Mouse (Mus musculus) MEL (cell line): ENCODE measurements at regions not wholly inside any gene's neighbourhood (a gene's known extent, or its start where the extent isn't known, plus 50 kb on each side); places are given as distances from the start of the nearest gene placed in this dataset.

Experiments
- DNase-seq: peaks from one replicate; pipeline ENCODE4 v3.0.0; 2011; ENCODE audit warnings: low read depth, low spot score
- H3K27ac ChIP-seq: 2 replicates; pipeline ENCODE4 v1.5.1; 2012; ENCODE audit warnings: low read depth, mild to moderate bottlenecking, control low read depth, low read length, moderate library complexity; ENCODE audit not compliant: control insufficient read depth
- H3K27me3 ChIP-seq, 2 experiments: fragments of 150-350 bp in 1 of 2; sonication (generic) in 1 of 2; 2 replicates each; pipeline ENCODE4 v1.6.1; 2012; ENCODE audit warnings: low read length in 2 of 2, mild to moderate bottlenecking in 2 of 2, improper control_type of control experiment in 1 of 2, moderate library complexity in 1 of 2; ENCODE audit not compliant: insufficient read depth in 2 of 2, control insufficient read depth in 1 of 2
- H3K36me3 ChIP-seq, 2 experiments: 2 replicates each; pipeline ENCODE4 v1.6.1; 2012 to 2014; ENCODE audit warnings: low read length in 2 of 2, improper control_type of control experiment in 1 of 2, inconsistent platforms in 1 of 2, mild to moderate bottlenecking in 1 of 2; ENCODE audit not compliant: insufficient read depth in 2 of 2, control insufficient read depth in 1 of 2
- H3K4me1 ChIP-seq, 2 experiments: fragments of 150-350 bp in 1 of 2; sonication (generic) in 1 of 2; 2 replicates each; pipeline ENCODE4 v1.6.1; 2012; ENCODE audit warnings: low read length in 2 of 2, improper control_type of control experiment in 1 of 2, mild to moderate bottlenecking in 1 of 2; ENCODE audit not compliant: insufficient read depth in 2 of 2, control insufficient read depth in 1 of 2
- H3K4me3 ChIP-seq, 2 experiments: fragments of 150-350 bp in 1 of 2; sonication (generic) in 1 of 2; 2 replicates each; pipeline ENCODE4 v1.5.1; 2012; ENCODE audit warnings: low read depth in 2 of 2, low read length in 2 of 2, mild to moderate bottlenecking in 2 of 2, moderate library complexity in 2 of 2, control low read depth in 1 of 2, improper control_type of control experiment in 1 of 2; ENCODE audit not compliant: control insufficient read depth in 1 of 2, insufficient read depth in 1 of 2
- H3K79me2 ChIP-seq: 2 replicates; pipeline ENCODE4 v1.6.1; 2012; ENCODE audit warnings: mild to moderate bottlenecking, low read length, moderate library complexity; ENCODE audit not compliant: control insufficient read depth, poor library complexity, insufficient read depth
- H3K9ac ChIP-seq: 2 replicates; pipeline ENCODE4 v1.6.1; 2012; ENCODE audit warnings: low read depth, mild to moderate bottlenecking, control low read depth, low read length, moderate library complexity; ENCODE audit not compliant: control insufficient read depth, poor library complexity, severe bottlenecking
- H3K9me3 ChIP-seq: fragments of 150-350 bp; sonication (generic); replicated peaks from 2 replicates; pipeline ENCODE4 v1.6.1; 2012; ENCODE audit warnings: mild to moderate bottlenecking, low read length, improper control_type of control experiment, moderate library complexity; ENCODE audit not compliant: insufficient read depth
- CTCF ChIP-seq, 3 experiments: IDR thresholded peaks in 2 of 3; conservative IDR thresholded peaks in 1 of 3; 2 replicates each; pipeline ENCODE4 v1.5.1; 2011 to 2012; ENCODE audit warnings: low read length in 3 of 3, low read depth in 2 of 3, mild to moderate bottlenecking in 2 of 3, improper control_type of control experiment in 1 of 3, inconsistent platforms in 1 of 3, mixed read lengths in 1 of 3, moderate library complexity in 1 of 3; ENCODE audit not compliant: control insufficient read depth in 1 of 3, insufficient read depth in 1 of 3, poor library complexity in 1 of 3, severe bottlenecking in 1 of 3
- KAT2A ChIP-seq: conservative IDR thresholded peaks from 2 replicates; pipeline ENCODE4 v1.6.1; 2012; ENCODE audit warnings: low read depth, low read length, improper control_type of control experiment, inconsistent platforms
- MAFK ChIP-seq: IDR thresholded peaks from 2 replicates; pipeline ENCODE4 v1.6.1; 2011; ENCODE audit warnings: low read depth, mild to moderate bottlenecking, low read length, improper control_type of control experiment, borderline replicate concordance
- MYB ChIP-seq: IDR thresholded peaks from 2 replicates; pipeline ENCODE4 v1.6.1; 2011; ENCODE audit warnings: mild to moderate bottlenecking, low read depth, low read length, improper control_type of control experiment
- POLR2AphosphoS5 ChIP-seq: IDR thresholded peaks from 2 replicates; pipeline ENCODE4 v1.6.1; 2012; ENCODE audit warnings: low read depth, borderline replicate concordance, mild to moderate bottlenecking, inconsistent platforms, low read length, moderate library complexity, mixed read lengths
- RAD21 ChIP-seq: IDR thresholded peaks from 2 replicates; pipeline ENCODE4 v1.6.1; 2011; ENCODE audit warnings: mild to moderate bottlenecking, low read depth, low read length, improper control_type of control experiment
- RCOR1 ChIP-seq: IDR thresholded peaks from 2 replicates; pipeline ENCODE4 v1.6.1; 2012; ENCODE audit warnings: low read depth, mild to moderate bottlenecking, inconsistent platforms, low read length, improper control_type of control experiment
- SMC3 ChIP-seq: IDR thresholded peaks from 2 replicates; pipeline ENCODE4 v1.6.1; 2011; ENCODE audit warnings: low read depth, low read length, improper control_type of control experiment
- TBP ChIP-seq: IDR thresholded peaks from 2 replicates; pipeline ENCODE4 v1.8.0; 2011; ENCODE audit warnings: low read depth, low read length, improper control_type of control experiment
- USF2 ChIP-seq, 2 experiments: IDR thresholded peaks; 2 replicates each; pipeline ENCODE4 v1.6.1; 2011 to 2012; ENCODE audit warnings: improper control_type of control experiment in 2 of 2, low read length in 2 of 2, borderline replicate concordance in 1 of 2, inconsistent platforms in 1 of 2, low read depth in 1 of 2, mild to moderate bottlenecking in 1 of 2; ENCODE audit not compliant: insufficient read depth in 1 of 2

DNA sequence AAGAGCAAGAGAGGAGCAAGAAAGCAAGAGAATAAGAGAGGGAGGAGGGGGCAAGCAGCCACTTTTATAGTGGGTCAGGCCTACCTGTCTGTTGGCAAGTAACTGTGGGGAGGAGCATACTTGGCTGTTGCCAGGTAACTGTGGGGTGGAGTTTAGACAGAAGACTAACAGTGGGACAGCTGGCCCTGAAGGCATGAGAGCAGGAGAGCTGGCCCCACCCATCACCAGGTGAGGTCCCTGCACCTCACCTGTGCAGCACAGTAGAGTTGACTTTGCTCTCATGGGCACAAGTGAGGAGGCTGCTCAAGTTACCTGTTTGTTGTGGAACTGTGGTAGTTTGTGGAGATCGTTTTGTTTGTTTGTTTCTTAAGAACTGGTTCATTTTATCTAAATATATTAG is 208.1 kb downstream of the Spata18 start:
- Histone ChIP-seq H3K9me3 (no peaks in the 10 kb centered on the region), H3K4me3 (no peak overlapping the region), H3K36me3 (no peaks in the 10 kb centered on the region), H3K4me1 (no peaks in the 10 kb centered on the region), H3K27ac (no peak overlapping the region), H3K79me2 (no peaks in the 10 kb centered on the region), H3K27me3 (no peaks in the 10 kb centered on the region; a peak in 2 of 4 replicates), H3K9ac (no peak overlapping the region)
- DNase-seq = no peak
- no peak for TF ChIP-seq KAT2A
- no peak for TF ChIP-seq MYB
- TF ChIP-seq USF2 (IDR thresholded peaks at IDR 0.05; ENCODE audit: borderline replicate concordance in 1 of 2, insufficient read depth in 1 of 2, low read depth in 1 of 2, low read length in 2 of 2) = no peak

GRCm38 (mm10) chr5:73864138-73864761 is 204.0 kb downstream of the Usp46 start:
- Histone ChIP-seq H3K4me1 (no peaks in the 10 kb centered on the region), H3K27ac (no peak overlapping the region), H3K4me3 (no peak overlapping the region), H3K79me2 (no peaks in the 10 kb centered on the region), H3K9me3 (no peaks in the 10 kb centered on the region), H3K27me3 (peaks cover 0 to 2% of the 10 kb centered on the region in 2 experiments; a peak in 2 of 4 replicates), H3K9ac (no peak overlapping the region)
- DNase-seq = peak; percentile 67
- TF ChIP-seq RAD21 = peak; percentile 33
- TF ChIP-seq RCOR1 = no peak
- peak; percentile 63 for TF ChIP-seq SMC3
- peak; percentile 59 to 70 (median 64) for TF ChIP-seq CTCF (IDR thresholded peaks at IDR 0.05 in 2 of 3, conservative IDR thresholded peaks at IDR 0.05 in 1 of 3; ENCODE audit: control insufficient read depth in 1 of 3, insufficient read depth in 1 of 3, low read depth in 2 of 3, low read length in 3 of 3, poor library complexity in 1 of 3, severe bottlenecking in 1 of 3)
- TF ChIP-seq, all 39 proteins: peak for 3
- no peaks in the 10 kb centered on the region for H3K36me3 ChIP-seq

DNA sequence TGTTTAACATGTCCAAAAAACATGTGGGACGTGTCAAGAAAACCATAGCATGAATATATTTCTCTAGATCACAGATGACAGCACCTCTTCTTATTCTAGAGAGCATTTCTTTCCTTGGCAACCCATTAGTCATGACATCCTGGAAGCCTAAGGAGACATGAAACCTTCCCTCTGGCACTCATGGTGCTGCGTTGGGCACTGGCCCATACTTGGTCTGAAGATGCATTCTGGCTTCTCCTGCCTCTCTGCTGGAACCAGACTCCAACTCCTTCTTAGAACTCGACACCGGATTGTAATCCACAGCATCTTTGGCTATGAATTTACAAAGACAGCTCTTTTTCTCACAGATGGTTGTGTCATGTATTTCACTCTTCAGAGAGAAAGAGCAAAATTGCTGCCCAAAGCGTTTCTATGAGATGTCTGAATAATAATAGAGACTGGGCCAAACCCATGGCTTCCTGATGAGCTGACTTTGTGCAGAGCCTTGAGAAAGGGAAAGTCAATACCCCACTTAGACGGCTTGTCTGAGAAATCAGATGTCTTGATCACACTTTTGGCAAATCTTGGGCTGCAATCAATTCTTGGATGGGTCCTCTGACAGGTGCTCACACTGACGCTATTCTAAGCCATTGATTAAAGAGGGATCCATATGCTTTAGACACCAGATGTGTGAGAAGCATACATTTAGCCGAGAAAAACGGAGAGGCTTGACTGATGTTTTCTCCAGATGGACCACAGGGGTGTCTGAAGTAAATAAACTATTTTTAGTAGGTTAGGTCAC is 195.4 kb downstream of the Usp46 start:
- H3K36me3 ChIP-seq = no peaks in the 10 kb centered on the region
- no peak overlapping the region for H3K4me3 ChIP-seq
- H3K9ac ChIP-seq = no peak overlapping the region
- H3K9me3 ChIP-seq = no peaks in the 10 kb centered on the region
- peaks cover 4 to 12% of the 10 kb centered on the region in 2 experiments for H3K27me3 ChIP-seq
- no peak for DNase-seq
- H3K4me1 ChIP-seq = no peaks in the 10 kb centered on the region
- no peak for TF ChIP-seq POLR2AphosphoS5
- no peak for TF ChIP-seq MAFK
- TF ChIP-seq TBP = no peak
- no peak overlapping the region for H3K27ac ChIP-seq
- H3K79me2 ChIP-seq = no peaks in the 10 kb centered on the region
